Comparison of ENCODE assay signal across 7 mouse cellular contexts in genomic region chr10:44380476-44381208, GRCm38 (mm10).
DNase-seq lines count a peak whose midpoint lies in the region; ATAC-seq and TF ChIP-seq lines count a peak whose summit lies in the region.

No protein-coding gene starts in this region.

- no peaks in the 10 kb centered on the region for H3K36me3 ChIP-seq in ES-Bruce4 (ENCODE audit: control insufficient read depth, insufficient read depth, low read length, poor library complexity, severe bottlenecking)
- H3K36me3 ChIP-seq in hindbrain, embryonic 15.5 days: no peaks in the 10 kb centered on the region

- H3K4me2 ChIP-seq in hindbrain, embryonic 15.5 days: 0 out of 2 replicates have a peak overlapping the region, but pooled peaks have one; percentile 23

- ATAC-seq in hindbrain, embryonic 15.5 days (ENCODE audit: low FRiP score, low read depth): no peak

- no peaks in the 10 kb centered on the region for H3K27me3 ChIP-seq in ES-Bruce4 (ENCODE audit: control insufficient read depth, insufficient read depth, low read length, poor library complexity, severe bottlenecking)
- no peaks in the 10 kb centered on the region for H3K27me3 ChIP-seq in hindbrain, embryonic 15.5 days

- 51% methylated on average over 20 of the region's 20 CpGs for WGBS in hindbrain, embryonic 15.5 days

- H3K4me3 ChIP-seq in ES-Bruce4 (ENCODE audit: low read depth, low read length): no peak overlapping the region
- no peak overlapping the region for H3K4me3 ChIP-seq in hindbrain, embryonic 15.5 days

- 0 out of 2 replicates have a peak, but pooled peaks have one; percentile 50 for TF ChIP-seq EP300 in ES-Bruce4 (IDR thresholded peaks at IDR 0.05; ENCODE audit: insufficient read depth, low read depth, low read length)

- peak; percentile 32 for DNase-seq in ZHBTc4 (ENCODE audit: low read depth, low spot score)
- peak; percentile 44 to 49 for DNase-seq in frontal cortex, postnatal 10 days (ENCODE audit: low spot score in 2 of 2)
- DNase-seq in left cerebral cortex, adult 18-20 months (ENCODE audit: low spot score in 2 of 2): peak; percentile 59 to 77
- DNase-seq in lung, postnatal 25 days (ENCODE audit: low spot score): peak; percentile 76
- DNase-seq in spleen, adult 18-20 months: peak; percentile 65 to 75

- no peak overlapping the region for H3K27ac ChIP-seq in ES-Bruce4 (ENCODE audit: insufficient read depth, low read length)
- no peak overlapping the region; the same call in 1 of the 2 replicates for H3K27ac ChIP-seq in hindbrain, embryonic 15.5 days (replicated peaks)

- TF ChIP-seq POLR2A in ES-Bruce4 (IDR thresholded peaks at IDR 0.05; ENCODE audit: insufficient read depth, low read length): no peak

- TF ChIP-seq CTCF in ES-Bruce4 (IDR thresholded peaks at IDR 0.05; ENCODE audit: low read depth, low read length): no peak

- H3K9ac ChIP-seq in ES-Bruce4 (ENCODE audit: low read depth, poor library complexity, severe bottlenecking): 0 out of 2 replicates have a peak overlapping the region, but pooled peaks have one; percentile 4
- H3K9ac ChIP-seq in hindbrain, embryonic 15.5 days: no peak overlapping the region

- no peaks in the 10 kb centered on the region for H3K9me3 ChIP-seq in ES-Bruce4 (replicated peaks; ENCODE audit: control insufficient read depth, insufficient read depth, low read length, poor library complexity, severe bottlenecking)
- no peaks in the 10 kb centered on the region for H3K9me3 ChIP-seq in hindbrain, embryonic 15.5 days

- peaks cover 4% of the 10 kb centered on the region for H3K4me1 ChIP-seq in ES-Bruce4 (ENCODE audit: control insufficient read depth, insufficient read depth, low read length)
- peaks cover 21% of the 10 kb centered on the region for H3K4me1 ChIP-seq in hindbrain, embryonic 15.5 days (replicated peaks)
